Mouse (Mus musculus) liver (tissue): ENCODE measurements at regions not wholly inside any gene's neighbourhood (a gene's known extent, or its start where the extent isn't known, plus 50 kb on each side); places are given as distances from the start of the nearest gene placed in this dataset.
"Not testable (repeated sequence)": the region's sequence is repeated elsewhere in the genome, so short reads cannot be mapped to it uniquely, and the experiment has no call there.

Experiments
- DNase-seq: peaks from one replicate; pipeline ENCODE4 v3.0.0-alpha.2; 2020; ENCODE audit warnings: mixed read lengths

DNA sequence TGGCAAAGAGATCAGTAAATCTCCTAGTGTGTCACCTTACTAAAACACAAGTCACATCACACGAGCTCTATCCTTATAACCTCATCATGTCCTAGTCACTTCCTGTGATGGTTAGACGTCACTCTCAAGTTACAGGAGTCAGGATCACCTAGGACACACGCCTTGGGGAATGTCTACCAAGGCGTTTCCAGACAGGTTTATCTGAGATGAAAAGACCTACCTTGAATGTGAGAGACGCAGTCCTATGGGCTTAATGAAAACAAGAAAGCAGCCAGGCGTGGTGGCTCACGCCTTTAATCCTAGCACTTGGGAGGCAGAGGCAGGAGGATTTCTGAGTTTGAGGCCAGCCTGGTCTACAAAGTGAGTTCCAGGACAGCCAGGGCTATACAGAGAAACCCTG is 185.0 kb upstream of the Rpl38 start:
- not testable (repeated sequence) for DNase-seq

DNA sequence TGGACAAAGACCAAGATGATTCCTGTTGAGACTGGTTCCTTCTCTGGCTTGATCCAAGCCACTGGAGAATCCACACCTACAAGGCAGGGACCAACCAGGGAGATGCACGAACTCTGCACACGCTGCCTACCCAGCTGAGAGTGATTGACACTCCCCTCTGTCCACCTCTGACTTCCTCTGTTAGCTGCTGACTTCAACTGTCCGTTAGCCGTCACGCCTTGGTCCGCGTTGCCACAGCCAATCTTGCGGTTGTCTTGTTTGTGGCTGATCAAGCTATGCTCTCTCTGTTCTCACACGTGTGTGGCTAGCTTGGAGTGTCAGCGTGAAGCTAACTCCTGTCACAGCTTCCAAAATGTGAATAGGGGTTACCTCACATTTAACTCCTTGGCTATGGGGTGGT is 186.3 kb upstream of the Rpl38 start:
- no peak for DNase-seq

DNA sequence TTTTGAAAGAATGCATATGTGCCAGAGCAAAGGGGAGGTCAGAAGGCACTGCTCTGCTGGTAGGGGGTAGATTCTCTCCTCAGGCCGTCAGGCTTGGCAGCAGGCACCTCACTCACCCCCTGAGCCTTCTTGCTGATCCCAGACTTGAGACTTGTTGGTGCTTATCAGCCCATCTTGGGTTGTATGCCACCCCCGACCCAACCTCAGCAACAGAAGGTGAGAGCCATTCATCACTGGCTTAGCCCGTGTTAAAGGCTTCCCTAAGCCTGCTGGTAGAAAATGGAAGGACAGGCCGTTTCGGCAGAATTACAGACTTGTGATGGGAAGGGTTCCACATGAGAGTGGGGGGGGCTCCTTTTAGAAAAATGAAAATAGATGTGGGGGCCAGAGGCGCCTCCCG is 187.3 kb upstream of the Rpl38 start:
- no peak for DNase-seq

DNA sequence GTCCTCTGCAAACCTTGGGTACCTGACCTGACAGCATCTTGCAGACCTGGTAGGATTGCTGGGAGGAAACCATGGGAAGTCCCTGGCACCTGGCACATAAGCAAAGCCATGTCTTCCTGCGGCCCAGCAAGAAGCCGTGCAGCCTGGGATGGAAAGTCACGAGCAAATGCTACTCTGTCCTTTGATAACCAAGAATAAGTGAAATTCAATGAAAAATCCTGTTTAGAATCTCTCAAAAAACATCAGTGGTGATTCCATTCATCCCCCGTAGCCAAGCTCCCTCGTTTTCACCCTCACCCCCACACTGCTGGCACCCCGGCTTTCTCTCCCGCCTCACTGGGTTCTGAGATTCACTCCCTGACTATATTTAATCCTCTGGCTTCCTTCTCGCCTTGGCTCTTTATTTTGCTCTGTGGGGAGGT is 188.2 kb upstream of the Rpl38 start:
- DNase-seq: no peak

- no peak for DNase-seq
Observed at GRCm38 (mm10) chr11:114478736-114479135, 189.6 kb upstream of the Rpl38 start.

DNA sequence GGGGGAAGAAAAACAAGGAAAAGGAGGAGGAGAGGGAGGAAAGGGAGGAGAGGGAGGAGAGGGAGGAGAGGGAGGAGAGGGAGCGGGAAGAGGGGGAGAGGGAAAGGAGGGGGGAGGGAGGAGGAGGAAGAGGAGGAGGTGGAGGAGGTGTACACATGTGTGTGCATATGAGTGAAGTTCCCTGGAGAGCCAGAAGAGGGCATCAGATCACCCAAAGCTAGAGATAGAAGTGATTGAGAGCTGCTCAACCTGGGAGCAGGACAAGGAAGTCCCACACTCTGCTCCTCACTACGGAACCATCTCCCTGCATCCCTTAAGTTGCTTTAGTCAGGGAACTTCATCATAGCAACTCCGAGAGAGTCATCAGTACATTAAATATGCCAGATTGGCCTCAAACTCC is 191.0 kb upstream of the Rpl38 start:
- DNase-seq: no peak

DNA sequence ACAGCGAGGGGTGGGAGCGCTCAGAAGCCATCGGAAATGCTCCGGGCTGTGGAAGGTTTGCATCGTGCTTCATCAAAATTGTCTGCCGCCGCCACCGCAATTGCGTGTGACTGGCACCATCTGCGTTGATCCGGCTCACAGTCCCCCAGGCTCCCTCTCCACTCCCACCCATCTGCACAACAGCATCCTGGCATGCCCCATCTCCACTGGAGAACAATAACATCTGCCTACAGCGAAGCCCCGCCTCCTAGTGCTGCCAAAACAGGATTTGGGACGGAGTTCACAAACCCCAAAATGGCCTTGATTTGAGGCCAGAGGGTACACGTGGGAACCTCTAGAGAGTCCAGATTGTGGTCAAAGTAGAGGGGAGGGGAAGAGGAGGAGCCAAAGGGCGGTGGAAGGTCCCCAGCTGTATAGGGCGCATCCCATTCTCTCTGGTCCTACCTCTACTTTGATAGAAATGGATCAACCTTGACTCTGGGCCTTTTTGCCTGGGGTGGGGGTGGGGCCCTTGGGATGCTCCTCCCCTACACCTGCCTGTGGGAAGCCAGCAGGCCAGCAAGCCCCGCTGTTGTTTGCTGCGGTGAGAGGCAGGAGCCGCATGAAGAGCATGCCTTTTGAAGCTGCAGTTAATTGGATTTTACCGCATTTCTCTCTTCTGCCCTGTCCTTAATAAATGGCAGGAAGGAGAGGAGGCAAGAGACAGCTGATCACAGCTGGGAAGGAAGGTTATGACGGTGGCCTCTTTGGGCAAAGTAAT is 195.6 kb upstream of the Rpl38 start:
- DNase-seq: no peak

DNA sequence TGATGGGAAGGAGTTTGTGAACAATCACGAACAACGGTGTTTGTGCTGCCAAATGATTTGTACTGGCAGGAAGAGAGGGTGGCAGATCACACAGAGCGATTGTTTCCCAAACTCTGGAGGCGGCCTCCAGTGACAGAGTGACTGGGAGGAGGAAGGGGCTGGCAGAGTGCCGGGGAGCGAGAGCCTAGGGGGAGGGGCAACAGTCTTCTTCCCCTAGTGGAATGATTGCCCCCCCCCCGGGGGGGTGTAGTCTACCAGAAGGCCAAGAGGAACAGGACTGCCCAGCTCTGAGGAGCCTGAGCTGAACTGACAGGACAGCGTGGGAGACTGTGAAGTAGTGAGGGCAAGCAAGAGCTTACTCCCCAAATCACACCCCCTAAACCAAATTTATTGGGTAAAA is 199.9 kb upstream of the Rpl38 start:
- peak; percentile 63 for DNase-seq

GRCm38 (mm10) chr11:114467803-114468202 is 200.5 kb upstream of the Rpl38 start:
- DNase-seq: peak; percentile 13

DNA sequence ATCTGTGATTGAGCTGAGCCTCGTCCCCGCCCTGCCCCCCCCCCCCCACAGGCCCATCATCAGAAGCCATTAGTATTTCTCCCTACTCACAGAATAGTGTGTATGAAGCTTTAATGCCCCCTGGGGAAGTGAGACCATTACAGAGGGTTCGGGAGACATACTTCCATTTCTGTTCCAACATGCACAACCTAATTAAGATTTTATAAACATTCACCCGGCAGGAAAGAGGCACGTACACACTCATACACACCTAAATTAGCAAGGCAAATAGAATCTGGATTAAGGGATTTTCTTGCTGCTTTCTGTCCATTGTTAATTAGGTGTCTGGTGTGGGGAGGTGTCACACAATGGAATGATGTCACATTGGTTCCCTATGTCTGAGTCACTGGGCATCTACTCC is 202.8 kb upstream of the Rpl38 start:
- DNase-seq: no peak

GRCm38 (mm10) chr11:114462755-114463374 is 205.5 kb upstream of the Rpl38 start:
- DNase-seq: peak; percentile 64

DNA sequence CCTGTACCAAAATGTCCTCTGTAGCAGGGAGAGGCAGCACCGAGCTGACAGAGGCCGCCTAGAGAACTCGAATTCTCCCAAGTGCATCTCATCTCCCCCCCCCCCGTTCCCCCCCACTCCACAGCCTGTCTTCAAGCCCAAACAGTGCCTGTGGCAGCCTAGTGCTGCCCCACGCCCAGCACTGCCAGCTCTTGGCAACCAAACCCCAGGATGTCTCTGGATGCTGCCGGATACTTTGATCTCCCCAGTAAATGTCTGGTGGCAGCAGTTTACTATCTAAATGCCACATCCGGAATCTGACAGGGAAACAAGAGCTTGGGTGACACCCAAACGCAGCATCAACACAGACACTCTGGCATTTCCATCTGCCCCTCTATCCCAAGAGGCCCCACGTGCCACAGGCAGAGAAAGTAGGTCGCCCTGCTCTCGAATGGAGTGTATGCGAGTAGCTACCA is 213.4 kb upstream of the Rpl38 start:
- DNase-seq: no peak

DNA sequence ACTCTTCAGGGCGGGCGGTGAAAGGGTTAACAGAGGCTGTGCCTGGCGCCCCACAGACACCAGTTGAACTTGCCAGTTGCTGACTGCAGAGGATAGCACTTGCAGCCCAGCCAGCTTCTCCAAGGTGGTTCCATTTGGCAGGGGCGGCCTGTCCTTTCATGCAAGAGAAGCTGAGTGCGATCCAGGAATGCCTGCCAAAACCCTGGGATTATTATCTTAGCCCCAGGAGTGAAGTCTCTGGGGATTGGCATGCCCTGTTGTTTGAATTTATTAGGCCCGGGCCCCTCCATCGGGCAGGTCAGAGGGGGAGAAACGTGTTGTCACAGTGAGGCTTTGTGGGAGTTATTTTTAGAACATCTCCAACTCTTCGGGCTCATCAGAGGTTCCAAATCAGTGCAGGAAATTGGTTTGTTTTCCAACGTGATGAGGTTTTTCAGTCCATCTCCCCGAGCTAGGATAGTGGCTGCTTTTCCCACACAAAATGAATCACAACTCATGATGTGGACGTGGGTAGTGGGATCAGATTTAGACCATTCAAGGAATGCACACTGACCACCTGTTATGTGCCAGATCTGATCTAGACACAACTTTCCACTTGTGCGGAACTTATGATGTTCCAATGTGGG is 219.4 kb upstream of the Rpl38 start:
- peak; percentile 14 for DNase-seq

DNA sequence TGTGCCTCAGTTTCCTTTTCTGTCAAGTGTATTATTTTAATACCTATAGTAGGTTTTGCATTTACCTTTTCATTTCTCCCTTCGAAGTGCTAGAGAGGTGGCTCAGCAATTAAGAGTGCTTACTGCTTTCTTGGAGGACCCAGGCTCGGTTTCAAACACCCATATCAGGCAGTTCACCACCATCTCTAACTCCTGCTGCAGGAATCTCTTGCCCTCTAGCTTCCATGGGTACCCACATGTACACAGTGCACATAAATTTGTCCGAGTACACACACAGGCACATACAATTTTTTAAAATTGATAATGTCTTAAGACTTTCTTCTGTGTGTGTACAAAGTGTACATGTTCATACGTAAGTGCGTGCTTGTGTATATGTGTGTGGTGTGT is 220.9 kb upstream of the Rpl38 start:
- no peak for DNase-seq

GRCm38 (mm10) chr11:114446617-114447460 is 221.5 kb upstream of the Rpl38 start:
- DNase-seq: peak; percentile 74

GRCm38 (mm10) chr11:114446075-114446616 is 222.2 kb upstream of the Rpl38 start:
- peak; percentile 34 for DNase-seq

DNA sequence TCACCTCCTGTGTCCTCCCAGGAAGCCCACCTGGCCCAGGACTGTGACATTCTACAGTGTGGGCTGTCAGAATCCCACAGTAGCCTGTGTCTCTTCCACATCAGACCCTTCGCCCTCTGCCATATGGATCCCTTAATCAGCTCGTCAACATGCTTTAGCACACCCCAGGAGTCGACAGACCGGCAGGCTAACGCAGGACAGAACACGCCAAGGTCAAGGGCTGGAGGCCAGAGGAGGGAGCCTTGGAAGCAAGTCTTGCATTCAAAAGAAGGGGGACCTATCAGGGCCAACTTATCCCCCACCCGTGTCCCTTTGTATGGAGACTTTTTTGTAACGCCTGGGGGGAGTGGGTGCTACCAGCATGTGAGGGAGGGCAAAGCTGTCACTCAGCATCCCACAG is 224.1 kb upstream of the Rpl38 start:
- no peak for DNase-seq

- DNase-seq: no peak
Observed at GRCm38 (mm10) chr11:114443444-114443843, 224.9 kb upstream of the Rpl38 start.

GRCm38 (mm10) chr11:114439314-114439713 is 229.0 kb upstream of the Rpl38 start:
- DNase-seq: no peak

GRCm38 (mm10) chr11:114435788-114436187 is 232.5 kb upstream of the Rpl38 start:
- DNase-seq: no peak

GRCm38 (mm10) chr11:114433561-114433960 is 234.8 kb upstream of the Rpl38 start:
- no peak for DNase-seq

- DNase-seq: no peak
Observed at GRCm38 (mm10) chr11:114425447-114425846, 242.9 kb upstream of the Rpl38 start.

DNA sequence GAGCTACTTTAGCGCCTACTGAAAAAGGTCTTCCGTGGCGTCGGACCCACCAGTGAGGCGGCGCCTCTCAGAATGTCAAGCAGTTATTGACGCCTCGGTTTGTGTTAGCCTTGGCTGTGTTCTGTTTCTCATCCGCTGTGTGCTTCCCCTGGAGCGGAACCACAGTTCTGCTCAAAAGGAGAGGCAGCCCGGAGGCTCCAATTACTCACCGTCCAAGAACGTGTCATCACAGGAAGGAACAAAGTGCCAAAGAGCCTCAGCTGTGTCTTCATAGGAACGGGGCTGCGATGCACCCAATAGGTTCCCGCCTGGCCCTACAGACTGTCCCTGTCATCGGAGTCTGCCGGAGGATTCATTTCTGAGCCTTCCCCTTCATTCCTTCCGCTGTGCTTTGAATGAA is 245.0 kb upstream of the Rpl38 start:
- DNase-seq: no peak
